Mouse (Mus musculus) left cerebral cortex, adult 2 months (tissue): ENCODE measurements around the gene Kif1a. TPM values are rescaled to one million over a fixed set of nuclear protein-coding genes. Genes with fewer than 3 reads are reported as not detected.
A peak's percentile ranks its signal among the peaks of the same experiment; 100 is the strongest.

Source experiments
- DNase-seq, 2 experiments: peaks; one replicate each; pipeline ENCODE4 v3.0.0; 2021 to 2022; ENCODE audit warnings: low spot score in 2 of 2, mixed read lengths in 1 of 2; ENCODE audit errors: extremely low spot score in 1 of 2
- H3K27ac ChIP-seq: fragments of 200-600 bp; 2 replicates; pipeline ENCODE4 v1.8.1; 2022
- H3K4me3 ChIP-seq: fragments of 200-600 bp; 2 replicates; pipeline ENCODE4 v1.8.1; 2022
- CTCF ChIP-seq: fragments of 200-600 bp; IDR thresholded peaks from 2 replicates; pipeline ENCODE4 v1.8.1; 2022; ENCODE audit warnings: antibody characterized with exemption, mild to moderate bottlenecking, moderate library complexity
- intact Hi-C: fragments of 180-260 bp; cut with DNase I; formaldehyde crosslinking; loops from one replicate; pipeline ENCODE4 v1.15.1; 2025
- total RNA-seq, 2 experiments: library from RNA; stranded (reverse); gene quantifications; 2 replicates each; pipeline ENCODE4 v1.2.3; 2021

Kif1a gene
- total RNA-seq, 2 experiments from 2014 or later: 730 to 772 TPM

DNA sequence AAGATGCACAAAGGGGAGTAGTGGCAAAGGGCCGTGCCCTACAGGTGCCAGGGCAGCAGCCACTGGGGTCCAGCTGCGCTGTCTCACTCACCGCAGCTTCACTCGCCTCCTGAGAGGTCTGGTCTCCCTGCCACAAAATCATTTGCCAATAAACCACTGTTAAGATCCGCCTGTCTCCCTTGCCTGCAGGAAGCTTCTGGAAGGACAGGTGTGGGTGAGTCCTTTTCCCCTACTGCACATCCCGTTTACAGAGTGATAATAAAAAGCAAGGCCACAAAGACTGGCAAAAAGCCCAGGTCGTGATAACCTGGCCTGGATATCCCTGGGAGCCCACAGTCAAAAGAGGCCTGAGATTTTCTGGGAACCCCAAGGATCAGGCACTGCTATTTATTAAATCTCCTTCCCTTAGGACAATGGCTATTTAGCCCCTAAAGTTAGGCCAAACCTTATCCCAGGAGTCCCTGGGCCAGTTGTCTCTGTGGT is 89.6 kb downstream of the Kif1a start:
- TF ChIP-seq CTCF: no peak
- Histone ChIP-seq H3K27ac (no peak overlapping the region), H3K4me3 (no peak overlapping the region)
- intact Hi-C loops: no loop called here
- DNase-seq: no peak

DNA sequence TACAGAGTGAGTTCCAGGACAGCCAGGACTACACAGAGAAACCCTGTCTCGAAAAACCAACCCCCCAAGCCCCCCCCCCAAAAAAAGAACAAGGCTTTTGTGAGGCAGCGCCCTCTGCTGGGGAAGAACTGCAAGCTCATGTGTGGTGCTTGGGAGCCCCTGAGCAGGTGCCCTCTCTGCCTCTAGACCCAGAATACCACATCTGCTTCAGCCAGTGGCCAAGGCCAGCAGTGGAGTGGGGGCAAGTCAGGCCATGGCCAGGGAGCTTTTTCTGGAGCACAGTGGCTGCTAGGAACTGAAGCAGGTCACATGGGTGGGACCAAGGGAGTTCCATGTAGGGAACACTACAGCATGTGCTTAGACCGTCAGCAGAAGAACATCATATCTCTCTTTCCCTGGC is 91.0 kb downstream of the Kif1a start:
- Histone ChIP-seq H3K4me3 (no peak overlapping the region), H3K27ac (no peak overlapping the region)
- TF ChIP-seq CTCF: peak; percentile 57
- no peak for DNase-seq
- intact Hi-C loops: loop anchor here (1.0 kb wide), 1 partner anchor 54 kb away; no protein-coding TSS in a partner anchor

DNA sequence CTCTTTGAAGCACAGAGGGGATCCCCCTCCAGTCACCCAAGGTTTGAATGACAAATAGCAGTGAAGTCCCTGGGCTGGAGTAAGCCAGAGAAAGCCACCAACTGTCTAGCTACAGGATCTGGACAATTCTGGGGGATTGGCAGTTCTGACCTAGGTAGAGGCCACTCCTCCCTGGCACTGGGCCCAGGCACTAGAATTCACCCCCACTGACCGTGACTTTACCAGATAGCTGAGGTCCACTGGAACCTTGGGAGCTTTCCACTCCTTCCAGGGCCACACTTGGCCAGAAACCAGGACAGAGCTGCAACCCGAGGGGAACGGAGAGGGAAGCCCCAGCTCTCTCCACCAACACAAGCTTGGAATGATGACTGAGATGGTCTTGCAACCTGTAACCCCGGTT is 92.6 kb downstream of the Kif1a start:
- intact Hi-C loops: no loop called here
- TF ChIP-seq CTCF: no peak
- DNase-seq: no peak
- H3K4me3 ChIP-seq: no peak overlapping the region
- H3K27ac ChIP-seq: no peak overlapping the region

DNA sequence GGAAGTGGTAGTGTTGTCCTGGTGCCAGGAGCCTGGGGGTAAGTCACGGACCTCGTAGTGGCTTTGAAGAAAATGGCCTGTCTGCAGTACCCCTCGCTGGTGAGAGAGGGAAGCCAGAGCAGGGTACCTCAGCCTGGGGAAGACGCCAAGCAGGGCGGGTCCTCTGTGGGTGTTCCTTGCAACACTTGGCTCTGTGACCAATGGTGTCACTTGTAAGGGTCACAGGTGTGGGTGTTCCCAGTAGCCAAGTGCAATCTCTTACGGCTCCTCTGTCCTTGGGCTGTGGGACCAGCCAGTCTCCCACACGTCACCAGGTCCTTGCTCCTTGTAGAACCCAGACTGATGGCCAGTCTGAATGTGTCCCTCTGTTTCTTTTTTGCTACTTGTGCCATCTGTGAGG is 95.7 kb downstream of the Kif1a start, which contains the start of gene Aqp12:
Aqp12 (plus strand) TSS at position 274 of the 400 bp plus-strand sequence.
- no peak for DNase-seq
- TF ChIP-seq CTCF: no peak
- Histone ChIP-seq H3K27ac (no peak within 1 kb of the TSS), H3K4me3 (no peak within 1 kb of the TSS)
- intact Hi-C loops: no loop called here

DNA sequence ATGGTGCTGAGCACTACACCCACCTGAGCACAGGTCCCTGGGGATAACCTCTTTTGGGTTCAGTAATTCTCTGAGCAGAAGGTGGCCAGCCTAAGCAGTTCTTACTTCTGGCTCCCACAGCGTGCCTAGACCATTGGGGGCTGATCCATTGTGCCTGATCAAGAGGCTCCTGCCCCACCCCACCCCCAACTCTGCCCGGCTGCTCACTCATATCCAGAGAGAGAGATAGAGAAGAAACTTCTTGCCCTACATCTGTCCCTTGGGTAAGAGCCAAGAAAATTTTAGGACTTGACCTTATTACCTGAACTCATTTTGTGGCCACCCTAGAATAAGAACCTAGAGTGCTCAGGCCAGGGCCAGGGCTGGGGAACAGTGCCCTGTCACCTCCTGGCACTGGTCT is 108.9 kb downstream of the Kif1a start:
- H3K4me3 ChIP-seq: no peak overlapping the region
- no peak for TF ChIP-seq CTCF

DNA sequence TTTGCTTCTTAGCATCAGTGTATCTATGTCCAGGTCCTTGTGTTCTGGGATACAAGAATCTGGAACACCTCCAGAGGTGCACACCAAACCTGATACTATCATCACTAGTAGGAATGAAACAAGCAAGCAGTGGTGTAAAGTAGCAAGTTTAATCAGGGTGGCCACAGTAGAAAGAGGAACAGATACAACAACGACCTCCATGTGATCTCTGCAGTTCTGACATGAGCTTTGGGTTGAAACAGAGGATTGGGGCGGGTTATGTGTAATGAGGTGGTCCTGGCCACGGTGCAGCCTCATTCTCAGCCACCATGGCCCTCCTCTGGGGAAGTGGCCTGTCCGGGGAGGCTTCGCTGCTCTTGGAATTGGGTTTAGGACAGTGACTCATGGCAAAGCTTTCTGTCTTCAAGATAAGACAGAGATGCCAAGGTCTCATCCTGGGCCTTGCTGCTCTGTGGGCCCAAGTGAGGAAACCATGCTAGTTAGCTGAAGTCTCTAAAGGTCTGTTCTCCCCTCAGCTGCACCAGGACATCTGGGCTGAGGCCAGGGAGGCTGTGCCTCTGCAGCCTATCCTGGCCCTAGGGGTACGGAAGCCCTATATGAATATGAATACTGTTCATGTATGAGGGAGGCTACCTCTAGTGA is 109.4 kb downstream of the Kif1a start:
- no peak overlapping the region for H3K4me3 ChIP-seq
- TF ChIP-seq CTCF: no peak

More for the DNA sequence above, 108.9 kb downstream of the Kif1a start:
- no peak for DNase-seq
- intact Hi-C loops: no loop called here
- no peak overlapping the region for H3K27ac ChIP-seq

GRCm38 (mm10) chr1:92989891-92990290 is 111.9 kb downstream of the Kif1a start:
- no peak overlapping the region for H3K27ac ChIP-seq
- DNase-seq: no peak
- intact Hi-C loops: no loop called here
- no peak for TF ChIP-seq CTCF
- no peak overlapping the region for H3K4me3 ChIP-seq

More for the DNA sequence above, 109.4 kb downstream of the Kif1a start:
- DNase-seq: no peak
- intact Hi-C loops: no loop called here
- no peak overlapping the region for H3K27ac ChIP-seq

DNA sequence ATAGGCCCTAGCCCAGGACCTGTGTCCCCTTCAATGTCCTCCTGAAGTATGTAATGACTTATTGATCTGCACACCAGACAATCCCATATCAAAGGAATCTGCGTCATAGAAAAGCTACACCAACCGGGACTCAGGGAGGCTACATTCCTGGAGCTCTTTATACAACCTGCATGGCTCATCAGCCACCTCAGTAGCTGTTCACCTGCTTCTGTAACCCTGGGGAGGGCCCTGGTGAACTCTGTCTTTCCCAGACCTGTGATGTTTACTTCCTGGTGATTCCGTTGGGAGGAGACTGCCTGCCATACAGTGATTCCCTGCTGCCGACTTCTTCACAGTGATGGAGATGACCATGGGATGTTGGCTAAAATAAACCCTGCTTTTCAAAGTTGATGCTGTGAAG is 112.9 kb downstream of the Kif1a start:
- no peak for TF ChIP-seq CTCF

DNA sequence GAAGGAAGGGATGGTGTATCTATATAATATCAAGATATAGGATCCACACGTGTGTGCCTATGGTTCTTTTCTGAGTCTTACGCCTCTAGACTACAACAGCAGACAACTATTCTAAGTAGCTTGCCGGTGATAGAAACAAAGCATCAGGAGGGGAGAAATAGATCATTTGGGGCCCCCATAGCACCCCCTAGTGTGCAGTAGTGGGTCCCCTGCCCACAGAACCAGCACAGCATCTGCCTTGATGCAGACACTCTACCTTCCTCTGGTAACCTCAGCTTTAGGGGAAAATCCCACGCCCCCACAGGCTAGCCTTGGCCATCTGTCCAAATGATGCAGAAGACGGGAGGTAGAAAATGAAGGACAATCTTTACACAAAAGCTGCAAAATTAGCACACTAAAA is 116.8 kb downstream of the Kif1a start:
- Histone ChIP-seq H3K4me3 (no peak overlapping the region), H3K27ac (no peak overlapping the region)
- intact Hi-C loops: no loop called here
- peak; percentile 11 for TF ChIP-seq CTCF
- DNase-seq: no peak

More for the DNA sequence above, 112.9 kb downstream of the Kif1a start:
- no peak for DNase-seq
- Histone ChIP-seq H3K4me3 (no peak overlapping the region), H3K27ac (no peak overlapping the region)
- intact Hi-C loops: no loop called here

DNA sequence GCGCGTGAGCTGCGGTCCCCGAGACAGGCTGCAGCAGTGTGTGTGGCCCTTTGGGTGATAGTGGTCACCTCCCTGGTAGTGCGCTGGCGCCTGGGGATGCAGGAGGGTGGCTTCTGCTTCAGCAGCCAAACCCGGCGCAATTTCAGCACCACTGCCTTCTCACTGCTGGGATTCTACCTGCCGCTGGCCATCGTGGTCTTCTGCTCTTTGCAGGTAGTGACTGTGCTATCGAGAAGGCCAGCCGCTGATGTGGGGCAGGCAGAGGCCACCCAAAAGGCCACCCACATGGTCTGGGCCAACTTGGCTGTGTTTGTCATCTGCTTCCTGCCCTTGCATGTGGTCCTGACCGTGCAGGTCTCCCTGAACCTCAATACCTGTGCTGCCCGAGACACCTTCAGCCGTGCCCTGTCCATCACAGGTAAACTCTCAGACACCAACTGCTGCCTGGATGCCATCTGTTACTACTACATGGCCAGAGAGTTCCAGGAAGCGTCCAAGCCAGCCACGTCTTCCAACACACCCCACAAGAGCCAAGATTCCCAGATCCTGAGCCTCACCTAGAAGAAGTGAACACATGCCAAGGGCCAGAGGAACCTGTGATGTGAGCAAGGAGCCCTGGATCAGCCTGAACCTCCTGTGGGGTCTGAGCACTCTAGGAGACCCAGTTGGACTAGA is 118.7 kb downstream of the Kif1a start:
- Histone ChIP-seq H3K4me3 (no peak overlapping the region), H3K27ac (no peak overlapping the region)
- TF ChIP-seq CTCF: no peak
- no peak for DNase-seq
- intact Hi-C loops: no loop called here

GRCm38 (mm10) chr1:92981056-92981845 is 120.5 kb downstream of the Kif1a start:
- no peak for TF ChIP-seq CTCF
- intact Hi-C loops: no loop called here
- Histone ChIP-seq H3K4me3 (no peak overlapping the region), H3K27ac (no peak overlapping the region)
- no peak for DNase-seq

- intact Hi-C loops: no loop called here
- DNase-seq: no peak
- TF ChIP-seq CTCF: no peak
- H3K4me3 ChIP-seq: no peak overlapping the region
- no peak overlapping the region for H3K27ac ChIP-seq
These were observed 122.6 kb downstream of the Kif1a start for GRCm38 (mm10) chr1:92979073-92979602.
